9 mouse cellular contexts compared by ENCODE assay signal in genomic region chr10:61544127-61544862, GRCm38 (mm10). TPM values are rescaled to one million over a fixed set of nuclear protein-coding genes. Genes with fewer than 3 reads are reported as not detected.
DNase-seq lines count a peak whose midpoint lies in the region; ATAC-seq and TF ChIP-seq lines count a peak whose summit lies in the region.
"Had no signal": no experiment of that assay in that cellular context is flagged by ENCODE, and none has a peak within 500 bp of the region (broad histone marks: within the 10 kb centered on the region; RNA-seq: fewer than 3 reads in every experiment).

No protein-coding gene starts in this region.

- no peak overlapping the region for H3K27ac ChIP-seq in hindbrain, embryonic 11.5 days (ENCODE audit: low read depth, low read length)
- no peak overlapping the region for H3K27ac ChIP-seq in hindbrain, embryonic 16.5 days (ENCODE audit: low read depth, low read length)
- H3K27ac ChIP-seq in hindbrain, embryonic 14.5 days = no peak overlapping the region
- no peak overlapping the region for H3K27ac ChIP-seq in cerebellum, adult 2 months (ENCODE audit: insufficient read depth, low read length)
- H3K27ac ChIP-seq: layer of hippocampus, adult 2 months had no signal

- TF ChIP-seq CTCF in cerebellum, adult 2 months (IDR thresholded peaks at IDR 0.05; ENCODE audit: borderline replicate concordance, insufficient read depth, low read depth, low read length) = no peak

- ATAC-seq in hindbrain, embryonic 11.5 days (ENCODE audit: low FRiP score) = peak; percentile 66
- no peak for ATAC-seq in hindbrain, embryonic 16.5 days
- ATAC-seq in common myeloid progenitor, adult 5-6 weeks (replicated peaks; ENCODE audit: low read depth, poor library complexity, severe bottlenecking) = peak; percentile 45; the same call in 1 of the 2 replicates
- ATAC-seq in hindbrain, embryonic 14.5 days (ENCODE audit: low FRiP score) = 0 out of 2 replicates have a peak, but pooled peaks have one; percentile 26
- ATAC-seq in activated CD4-positive, CD25-positive, alpha-beta regulatory T cell, adult 4 months = no peak

- peaks cover 5% of the 10 kb centered on the region; the same call in 1 of the 2 replicates for H3K4me1 ChIP-seq in hindbrain, embryonic 11.5 days (replicated peaks; ENCODE audit: control insufficient read depth, insufficient read depth, low read length)
- peaks cover 2% of the 10 kb centered on the region; the same call in 1 of the 2 replicates for H3K4me1 ChIP-seq in hindbrain, embryonic 16.5 days (ENCODE audit: control insufficient read depth, insufficient read depth, low read depth, low read length)
- H3K4me1 ChIP-seq in hindbrain, embryonic 14.5 days (replicated peaks; ENCODE audit: control insufficient read depth, insufficient read depth, low read length) = peaks cover 4% of the 10 kb centered on the region; the same call in 1 of the 2 replicates
- peaks cover under 1% of the 10 kb centered on the region for H3K4me1 ChIP-seq in cerebellum, adult 2 months (ENCODE audit: control insufficient read depth, insufficient read depth, low read length)

- H3K27me3 ChIP-seq in hindbrain, embryonic 11.5 days (ENCODE audit: control insufficient read depth, insufficient read depth, low read length) = no peaks in the 10 kb centered on the region
- no peaks in the 10 kb centered on the region for H3K27me3 ChIP-seq in hindbrain, embryonic 16.5 days (replicated peaks; ENCODE audit: control insufficient read depth, insufficient read depth, low read length)
- no peaks in the 10 kb centered on the region for H3K27me3 ChIP-seq in hindbrain, embryonic 14.5 days (ENCODE audit: control insufficient read depth, insufficient read depth, low read length)
- no peaks in the 10 kb centered on the region for H3K27me3 ChIP-seq in cerebellum, adult 2 months (ENCODE audit: control insufficient read depth, insufficient read depth, low read length)

- no peak overlapping the region for H3K4me3 ChIP-seq in hindbrain, embryonic 11.5 days (ENCODE audit: low read depth, low read length)
- no peak overlapping the region for H3K4me3 ChIP-seq in hindbrain, embryonic 16.5 days (ENCODE audit: low read length)
- H3K4me3 ChIP-seq in hindbrain, embryonic 14.5 days (replicated peaks; ENCODE audit: low read length) = no peak overlapping the region
- H3K4me3 ChIP-seq in cerebellum, adult 2 months (replicated peaks; ENCODE audit: insufficient read depth, low read depth, low read length) = no peak overlapping the region
- H3K4me3 ChIP-seq: layer of hippocampus, adult 2 months had no signal

- H3K9me3 ChIP-seq in hindbrain, embryonic 11.5 days (ENCODE audit: control insufficient read depth, low read length) = no peaks in the 10 kb centered on the region
- no peaks in the 10 kb centered on the region for H3K9me3 ChIP-seq in hindbrain, embryonic 16.5 days (ENCODE audit: control insufficient read depth, low read length)
- no peaks in the 10 kb centered on the region for H3K9me3 ChIP-seq in hindbrain, embryonic 14.5 days (ENCODE audit: control insufficient read depth, low read length)

- H3K9ac ChIP-seq in hindbrain, embryonic 11.5 days (ENCODE audit: low read depth, low read length) = no peak overlapping the region
- H3K9ac ChIP-seq in hindbrain, embryonic 16.5 days (ENCODE audit: low read depth, low read length) = no peak overlapping the region
- H3K9ac ChIP-seq in hindbrain, embryonic 14.5 days = no peak overlapping the region

- TF ChIP-seq POLR2A in cerebellum, adult 2 months (IDR thresholded peaks at IDR 0.05; ENCODE audit: borderline replicate concordance, insufficient read depth, low read length) = no peak

- 56% methylated on average over 12 of the region's 12 CpGs for WGBS in hindbrain, embryonic 11.5 days
- 42% methylated on average over 12 of the region's 12 CpGs for WGBS in hindbrain, embryonic 16.5 days
- 50% methylated on average over 12 of the region's 12 CpGs for WGBS in hindbrain, embryonic 14.5 days
- 72% methylated on average over 12 of the region's 12 CpGs for WGBS in cerebellum, adult 2 months

- no peaks in the 10 kb centered on the region for H3K36me3 ChIP-seq in hindbrain, embryonic 11.5 days (ENCODE audit: control insufficient read depth, insufficient read depth, low read length)
- no peaks in the 10 kb centered on the region for H3K36me3 ChIP-seq in hindbrain, embryonic 16.5 days (ENCODE audit: control insufficient read depth, insufficient read depth, low read length)
- no peaks in the 10 kb centered on the region for H3K36me3 ChIP-seq in hindbrain, embryonic 14.5 days (replicated peaks; ENCODE audit: control insufficient read depth, insufficient read depth)

- no peak overlapping the region for H3K4me2 ChIP-seq in hindbrain, embryonic 11.5 days (replicated peaks; ENCODE audit: low read depth, low read length)
- no peak overlapping the region for H3K4me2 ChIP-seq in hindbrain, embryonic 16.5 days (ENCODE audit: low read length)
- no peak overlapping the region for H3K4me2 ChIP-seq in hindbrain, embryonic 14.5 days (replicated peaks)

- DNase-seq in hindbrain, embryonic 11.5 days (ENCODE audit: low spot score) = no peak
- DNase-seq in hindbrain, embryonic 14.5 days (ENCODE audit: low spot score) = no peak
- peak; percentile 56 for DNase-seq in lung, postnatal 25 days (ENCODE audit: low spot score)
- DNase-seq in cerebellum, adult 2 months = no peak
- no peak for DNase-seq in left cerebral cortex, adult 8-10 months (ENCODE audit: low spot score in 2 of 2)

RNA-seq across cellular contexts. Expression of gene Npffr1, which starts 51.0 kb away (rescaled TPM):
- 0.11 and 0.13 TPM in 2 replicates for polyA plus RNA-seq in hindbrain, embryonic 11.5 days (2014; fragmentation: Nextera tagmentation; extraction: Ambion mirVana)
- polyA plus RNA-seq in hindbrain, embryonic 16.5 days (2015; fragmentation: Nextera tagmentation; extraction: Ambion mirVana) = 0.97 and 1.5 TPM in 2 replicates
- not detected in 2 replicates for total RNA-seq in common myeloid progenitor, adult 5-6 weeks (2017)
- polyA plus RNA-seq in hindbrain, embryonic 14.5 days (2014; fragmentation: Nextera tagmentation; extraction: Ambion mirVana) = 0.96 and 1.2 TPM in 2 replicates
- polyA plus RNA-seq in cerebellum, adult 2 months (2012; rRNA removed) = 0.25 and 0.28 TPM in 2 replicates
- polyA plus RNA-seq in activated CD4-positive, CD25-positive, alpha-beta regulatory T cell, adult 4 months (2017; shearing (Covaris generic)) = not detected
- total RNA-seq in left cerebral cortex, adult 8-10 months (2022) = 1 to 10 TPM; 1.9 to 3.2 (median 2.9) TPM

Comparison
In these comparisons a context has a peak if more than half of its experiments do, and no peak if none do; other contexts are left out.
1. ATAC-seq: peak in hindbrain, embryonic 11.5 days (single experiment), common myeloid progenitor, adult 5-6 weeks (single experiment) and hindbrain, embryonic 14.5 days (single experiment); none in hindbrain, embryonic 16.5 days (single experiment) and activated CD4-positive, CD25-positive, alpha-beta regulatory T cell, adult 4 months (single experiment).